Comparison of ENCODE assay signal across 12 mouse cellular contexts in the genomic region with DNA sequence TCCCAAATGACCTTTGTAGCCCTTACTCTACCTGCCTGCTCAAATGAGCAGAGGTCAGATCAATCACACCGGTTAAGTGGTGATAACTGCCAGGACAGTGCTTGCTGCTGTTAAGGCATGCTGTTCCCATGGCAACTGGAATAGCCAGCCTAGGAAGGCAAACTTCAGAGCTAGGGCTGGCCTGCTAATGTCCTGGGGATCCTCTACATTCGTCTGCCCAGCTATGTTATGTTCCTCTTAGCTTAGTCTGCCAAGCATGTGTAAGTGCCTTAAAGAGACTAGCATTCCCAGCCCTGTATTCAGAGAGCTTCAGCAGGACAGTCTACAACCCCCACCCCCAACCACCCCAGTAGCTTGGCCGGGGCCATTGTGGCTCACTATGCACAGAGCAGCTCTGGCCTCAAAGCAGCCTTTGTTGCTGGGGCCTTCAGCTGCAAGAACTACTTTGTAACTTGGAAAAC. TPM values are rescaled to one million over a fixed set of nuclear protein-coding genes. Genes with fewer than 3 reads are reported as not detected.
DNase-seq lines count a peak whose midpoint lies in the region; ATAC-seq and TF ChIP-seq lines count a peak whose summit lies in the region.
"Had no signal": no experiment of that assay in that cellular context is flagged by ENCODE, and none has a peak within 500 bp of the region (broad histone marks: within the 10 kb centered on the region; RNA-seq: fewer than 3 reads in every experiment).

No protein-coding gene starts in this region.

- DNase-seq in liver, adult 2 months (ENCODE audit: extremely low read depth, low read depth, low spot score): peak; percentile 95
- no peak for DNase-seq in liver
- no peak for DNase-seq in gastrocnemius, postnatal 14 days
- DNase-seq in adrenal gland, adult 18-20 months (ENCODE audit: low spot score in 2 of 2): no peak
- DNase-seq in c-Kit-positive CD71-positive TER-119-positive erythroid progenitor cells, embryonic 14.5 days (ENCODE audit: low spot score): no peak
- DNase-seq: thymus, adult 2 months had no signal

- H3K4me2 ChIP-seq in forebrain, embryonic 16.5 days (ENCODE audit: low read length): no peak overlapping the region
- H3K4me2 ChIP-seq in liver, embryonic 15.5 days: no peak overlapping the region
- no peak overlapping the region for H3K4me2 ChIP-seq in stomach, embryonic 14.5 days (replicated peaks; ENCODE audit: low read depth, low read length)
- H3K4me2 ChIP-seq: kidney, embryonic 15.5 days; lung, embryonic 15.5 days had no signal

- H3K9me3 ChIP-seq in forebrain, embryonic 16.5 days (ENCODE audit: control insufficient read depth, low read length): no peaks in the 10 kb centered on the region
- no peaks in the 10 kb centered on the region for H3K9me3 ChIP-seq in liver, embryonic 15.5 days (replicated peaks)
- H3K9me3 ChIP-seq in stomach, embryonic 14.5 days (ENCODE audit: control insufficient read depth, low read depth, low read length): no peaks in the 10 kb centered on the region
- H3K9me3 ChIP-seq: kidney, embryonic 15.5 days; lung, embryonic 15.5 days had no signal

- H3K79me2 ChIP-seq in liver, adult 2 months (ENCODE audit: control insufficient read depth, insufficient read depth, low read length): no peaks in the 10 kb centered on the region

- no peak overlapping the region for H3K27ac ChIP-seq in liver, adult 2 months (replicated peaks; ENCODE audit: insufficient read depth, low read depth, low read length)
- no peak overlapping the region for H3K27ac ChIP-seq in forebrain, embryonic 16.5 days (ENCODE audit: low read length)
- H3K27ac ChIP-seq in liver, embryonic 15.5 days (replicated peaks): no peak overlapping the region
- H3K27ac ChIP-seq in stomach, embryonic 14.5 days (ENCODE audit: low read length): no peak overlapping the region
- H3K27ac ChIP-seq: kidney, embryonic 15.5 days; lung, embryonic 15.5 days had no signal

- H3K36me3 ChIP-seq in liver, adult 2 months (ENCODE audit: control insufficient read depth, insufficient read depth, low read length): peaks cover 16% of the 10 kb centered on the region
- peaks cover 17% of the 10 kb centered on the region for H3K36me3 ChIP-seq in forebrain, embryonic 16.5 days (ENCODE audit: control insufficient read depth, insufficient read depth)
- peaks cover 88% of the 10 kb centered on the region for H3K36me3 ChIP-seq in liver, embryonic 15.5 days (replicated peaks)
- peaks cover 67% of the 10 kb centered on the region for H3K36me3 ChIP-seq in stomach, embryonic 14.5 days (ENCODE audit: control insufficient read depth, insufficient read depth, low read length)

- no peak for TF ChIP-seq POLR2A in liver, adult 2 months (IDR thresholded peaks at IDR 0.05; ENCODE audit: extremely low read depth, insufficient read depth, low read length)

- H3K27me3 ChIP-seq in liver, adult 2 months (ENCODE audit: control insufficient read depth, insufficient read depth, low read length): no peaks in the 10 kb centered on the region
- H3K27me3 ChIP-seq in forebrain, embryonic 16.5 days (replicated peaks; ENCODE audit: control insufficient read depth, insufficient read depth, low read length): no peaks in the 10 kb centered on the region
- no peaks in the 10 kb centered on the region for H3K27me3 ChIP-seq in liver, embryonic 15.5 days
- H3K27me3 ChIP-seq in stomach, embryonic 14.5 days (ENCODE audit: control insufficient read depth, insufficient read depth, low read length): no peaks in the 10 kb centered on the region
- H3K27me3 ChIP-seq: CH12.LX; kidney, embryonic 15.5 days; lung, embryonic 15.5 days had no signal

- peak; percentile 79 for ATAC-seq in forebrain, embryonic 16.5 days
- ATAC-seq in liver, embryonic 15.5 days (ENCODE audit: insufficient read depth): peak; percentile 55
- 0 out of 2 replicates have a peak, but pooled peaks have one; percentile 56 for ATAC-seq in stomach, embryonic 14.5 days (ENCODE audit: insufficient number of reproducible peaks, insufficient read depth, low FRiP score, low read depth)

- no peak overlapping the region for H3K9ac ChIP-seq in liver, adult 2 months (ENCODE audit: low read depth, low read length)
- H3K9ac ChIP-seq in forebrain, embryonic 16.5 days (replicated peaks; ENCODE audit: low read depth, low read length): no peak overlapping the region
- H3K9ac ChIP-seq in liver, embryonic 15.5 days: no peak overlapping the region
- no peak overlapping the region for H3K9ac ChIP-seq in stomach, embryonic 14.5 days (replicated peaks; ENCODE audit: low read depth, low read length)
- H3K9ac ChIP-seq: kidney, embryonic 15.5 days; lung, embryonic 15.5 days had no signal

- H3K4me1 ChIP-seq in liver, adult 2 months (ENCODE audit: control insufficient read depth, insufficient read depth, low read length): peaks cover 8% of the 10 kb centered on the region
- no peaks in the 10 kb centered on the region for H3K4me1 ChIP-seq in forebrain, embryonic 16.5 days (replicated peaks; ENCODE audit: control insufficient read depth, insufficient read depth, low read length)
- H3K4me1 ChIP-seq in liver, embryonic 15.5 days (replicated peaks): peaks cover 15% of the 10 kb centered on the region
- H3K4me1 ChIP-seq in stomach, embryonic 14.5 days (ENCODE audit: control insufficient read depth, insufficient read depth, low read length): no peaks in the 10 kb centered on the region
- H3K4me1 ChIP-seq: kidney, embryonic 15.5 days; lung, embryonic 15.5 days had no signal

- no peak overlapping the region for H3K4me3 ChIP-seq in liver, adult 2 months (ENCODE audit: insufficient read depth, low read depth, low read length)
- no peak overlapping the region for H3K4me3 ChIP-seq in forebrain, embryonic 16.5 days (replicated peaks; ENCODE audit: low read length)
- H3K4me3 ChIP-seq in liver, embryonic 15.5 days (replicated peaks): no peak overlapping the region
- H3K4me3 ChIP-seq in stomach, embryonic 14.5 days (ENCODE audit: low read depth, low read length): no peak overlapping the region
- H3K4me3 ChIP-seq: kidney, embryonic 15.5 days; lung, embryonic 15.5 days had no signal

- TF ChIP-seq CTCF in liver, adult 2 months (IDR thresholded peaks at IDR 0.05; ENCODE audit: low read depth, low read length): no peak

- 27% methylated on average over 3 of the region's 3 CpGs for WGBS in liver, adult 2 months
- WGBS in forebrain, embryonic 16.5 days: 21% methylated on average over 3 of the region's 3 CpGs
- 49% methylated on average over 3 of the region's 3 CpGs for WGBS in liver, embryonic 15.5 days (ENCODE audit: insufficient replicate concordance)
- 24% methylated on average over 3 of the region's 3 CpGs for WGBS in stomach, embryonic 14.5 days

- intact Hi-C loops in gastrocnemius, postnatal 14 days (cut with DNase I; ENCODE audit: low total_unique reads): no loop called here

RNA-seq across cellular contexts. Expression of gene Tcirg1, which starts 11.7 kb away (rescaled TPM):
- 34.3 and 35.6 TPM in 2 replicates for total RNA-seq in liver, adult 2 months (2014; rRNA removed)
- 76.3 and 123 TPM in 2 replicates for polyA plus RNA-seq in liver, adult 2 months (2012; rRNA removed)
- 9.0 and 11.2 TPM in 2 replicates for polyA plus RNA-seq in forebrain, embryonic 16.5 days (2015; fragmentation: Nextera tagmentation; extraction: Ambion mirVana)
- polyA plus RNA-seq in liver, embryonic 15.5 days (2015; fragmentation: Nextera tagmentation; extraction: Ambion mirVana): 29.5 and 38.6 TPM in 2 replicates
- polyA plus RNA-seq in stomach, embryonic 14.5 days (2014; fragmentation: Nextera tagmentation; extraction: Ambion mirVana): 28.4 and 30.9 TPM in 2 replicates
- total RNA-seq in gastrocnemius, postnatal 14 days (2021): 1 to 10 TPM; 7.3 to 8.5 TPM
- total RNA-seq in adrenal gland, adult 18-20 months (2021): 10 to 100 TPM; 66.3 to 84.7 TPM

RNA-seq across cellular contexts. Expression of gene Ndufs8, which starts 17.4 kb away (rescaled TPM):
- total RNA-seq in liver, adult 2 months (2014; rRNA removed): 197 and 213 TPM in 2 replicates
- polyA plus RNA-seq in liver, adult 2 months (2012; rRNA removed): 266 and 295 TPM in 2 replicates
- polyA plus RNA-seq in forebrain, embryonic 16.5 days (2015; fragmentation: Nextera tagmentation; extraction: Ambion mirVana): 186 and 207 TPM in 2 replicates
- polyA plus RNA-seq in liver, embryonic 15.5 days (2015; fragmentation: Nextera tagmentation; extraction: Ambion mirVana): 168 and 173 TPM in 2 replicates
- 320 and 361 TPM in 2 replicates for polyA plus RNA-seq in stomach, embryonic 14.5 days (2014; fragmentation: Nextera tagmentation; extraction: Ambion mirVana)
- total RNA-seq in gastrocnemius, postnatal 14 days (2021): 100 to 1,000 TPM; 206 to 256 TPM
- 100 to 1,000 TPM; 344 to 380 TPM for total RNA-seq in adrenal gland, adult 18-20 months (2021)

RNA-seq across cellular contexts. Expression of gene Aldh3b1, which starts 34.4 kb away (rescaled TPM):
- 2.9 and 3.3 TPM in 2 replicates for total RNA-seq in liver, adult 2 months (2014; rRNA removed)
- 1.9 and 4.0 TPM in 2 replicates for polyA plus RNA-seq in liver, adult 2 months (2012; rRNA removed)
- 1.2 and 1.4 TPM in 2 replicates for polyA plus RNA-seq in forebrain, embryonic 16.5 days (2015; fragmentation: Nextera tagmentation; extraction: Ambion mirVana)
- 8.7 and 9.4 TPM in 2 replicates for polyA plus RNA-seq in liver, embryonic 15.5 days (2015; fragmentation: Nextera tagmentation; extraction: Ambion mirVana)
- polyA plus RNA-seq in stomach, embryonic 14.5 days (2014; fragmentation: Nextera tagmentation; extraction: Ambion mirVana): 1.2 and 2.4 TPM in 2 replicates
- total RNA-seq in gastrocnemius, postnatal 14 days (2021): 1 to 10 TPM; 2.1 to 2.5 TPM
- 100 to 1,000 TPM in 1 of 2 experiments, 10 to 100 TPM in 1; 14.4 to 169 TPM for total RNA-seq in adrenal gland, adult 18-20 months (2021)

RNA-seq across cellular contexts. Expression of gene Unc93b1, which starts 39.8 kb away (rescaled TPM):
- total RNA-seq in liver, adult 2 months (2014; rRNA removed): 41.1 and 41.5 TPM in 2 replicates
- polyA plus RNA-seq in liver, adult 2 months (2012; rRNA removed): 68.9 and 102 TPM in 2 replicates
- 7.7 TPM in 2 replicates for polyA plus RNA-seq in forebrain, embryonic 16.5 days (2015; fragmentation: Nextera tagmentation; extraction: Ambion mirVana)
- polyA plus RNA-seq in liver, embryonic 15.5 days (2015; fragmentation: Nextera tagmentation; extraction: Ambion mirVana): 32.2 and 36.8 TPM in 2 replicates
- 13.1 and 15.4 TPM in 2 replicates for polyA plus RNA-seq in stomach, embryonic 14.5 days (2014; fragmentation: Nextera tagmentation; extraction: Ambion mirVana)
- 10 to 100 TPM; 13.7 to 13.8 TPM for total RNA-seq in gastrocnemius, postnatal 14 days (2021)
- 10 to 100 TPM; 53.3 to 64.4 TPM for total RNA-seq in adrenal gland, adult 18-20 months (2021)

RNA-seq across cellular contexts. Expression of gene Chka, which starts 43.6 kb away (rescaled TPM):
- 11.9 and 26.0 TPM in 2 replicates for total RNA-seq in liver, adult 2 months (2014; rRNA removed)
- polyA plus RNA-seq in liver, adult 2 months (2012; rRNA removed): 56.7 and 62.0 TPM in 2 replicates
- 57.5 and 66.7 TPM in 2 replicates for polyA plus RNA-seq in forebrain, embryonic 16.5 days (2015; fragmentation: Nextera tagmentation; extraction: Ambion mirVana)
- 20.1 and 24.8 TPM in 2 replicates for polyA plus RNA-seq in liver, embryonic 15.5 days (2015; fragmentation: Nextera tagmentation; extraction: Ambion mirVana)
- polyA plus RNA-seq in stomach, embryonic 14.5 days (2014; fragmentation: Nextera tagmentation; extraction: Ambion mirVana): 59.8 and 60.8 TPM in 2 replicates
- total RNA-seq in gastrocnemius, postnatal 14 days (2021): 1 to 10 TPM; 3.5 to 4.5 TPM
- 100 to 1,000 TPM in 1 of 2 experiments, 10 to 100 TPM in 1; 82.1 to 271 TPM for total RNA-seq in adrenal gland, adult 18-20 months (2021)
